Mouse (Mus musculus) cerebellum, postnatal 25 days (tissue): ENCODE measurements around the gene Rpe.
"Not testable (repeated sequence)": the region's sequence is repeated elsewhere in the genome, so short reads cannot be mapped to it uniquely, and the experiment has no call there.

Experiments used
- DNase-seq, 2 experiments: peaks; one replicate each; pipeline ENCODE4 v3.0.0; 2021; ENCODE audit warnings: mixed read lengths in 2 of 2

Gene Rpe

GRCm38 (mm10) chr1:66700693-66701575, at the start of gene Rpe:
Rpe (plus strand) TSS chr1:66700831.
- peak; percentile 92 to 97 for DNase-seq

DNA sequence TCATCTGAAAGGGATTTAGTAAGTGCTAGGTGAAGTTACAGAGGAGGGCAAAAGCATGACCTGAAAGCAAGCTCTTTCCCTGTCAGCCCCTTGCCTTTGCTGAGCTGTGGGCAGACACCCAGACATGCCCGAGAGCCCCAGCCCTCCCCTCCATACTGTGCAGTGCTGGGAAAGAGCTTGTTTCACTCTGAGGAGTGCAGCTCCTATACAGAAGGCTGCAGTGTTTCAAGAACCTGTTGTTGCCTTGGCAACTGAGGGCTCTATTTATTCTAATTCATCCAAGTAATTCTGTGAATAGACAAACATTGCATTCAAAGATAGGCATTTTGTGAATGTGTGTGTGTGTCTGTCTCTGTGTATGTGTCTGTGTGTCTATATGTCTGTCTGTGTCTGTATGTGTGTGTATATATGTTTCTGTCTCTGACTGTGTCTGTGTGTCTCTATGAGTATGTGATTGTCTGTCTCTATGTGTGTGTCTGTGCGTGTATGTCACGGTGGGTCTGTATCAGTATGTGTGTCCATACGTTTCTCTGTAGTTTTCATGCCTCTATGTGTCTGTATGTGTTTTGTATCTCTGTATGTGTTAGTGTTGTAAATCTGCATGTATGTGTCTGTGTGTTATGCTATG, 45.4 kb upstream of the Rpe start:
- DNase-seq, result no peak

GRCm38 (mm10) chr1:66655747-66656119, 44.9 kb upstream of the Rpe start:
- DNase-seq, result no peak

DNA sequence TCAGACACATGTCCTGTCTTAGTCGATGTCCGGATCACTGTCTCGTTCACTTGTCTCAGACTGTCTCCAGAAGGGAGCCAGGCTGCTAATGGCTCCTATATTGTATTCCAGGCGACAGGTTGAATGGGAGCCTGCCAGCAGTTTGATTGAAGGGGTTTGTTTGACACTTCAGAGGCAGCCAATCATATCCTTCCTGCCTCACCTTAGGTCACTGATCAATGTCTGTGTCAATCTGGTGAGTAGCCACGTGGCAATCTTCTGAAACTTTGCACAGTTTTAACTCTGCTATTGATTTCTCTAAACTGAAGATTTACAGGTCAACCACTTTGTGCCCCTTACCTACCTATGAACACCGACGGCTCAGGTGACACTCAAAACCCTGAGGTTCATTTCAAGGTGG, 29.2 kb upstream of the Rpe start:
- no peak for DNase-seq

GRCm38 (mm10) chr1:66672812-66673211, 27.8 kb upstream of the Rpe start:
- DNase-seq, result no peak

GRCm38 (mm10) chr1:66677928-66678327, 22.7 kb upstream of the Rpe start:
- no peak for DNase-seq

DNA sequence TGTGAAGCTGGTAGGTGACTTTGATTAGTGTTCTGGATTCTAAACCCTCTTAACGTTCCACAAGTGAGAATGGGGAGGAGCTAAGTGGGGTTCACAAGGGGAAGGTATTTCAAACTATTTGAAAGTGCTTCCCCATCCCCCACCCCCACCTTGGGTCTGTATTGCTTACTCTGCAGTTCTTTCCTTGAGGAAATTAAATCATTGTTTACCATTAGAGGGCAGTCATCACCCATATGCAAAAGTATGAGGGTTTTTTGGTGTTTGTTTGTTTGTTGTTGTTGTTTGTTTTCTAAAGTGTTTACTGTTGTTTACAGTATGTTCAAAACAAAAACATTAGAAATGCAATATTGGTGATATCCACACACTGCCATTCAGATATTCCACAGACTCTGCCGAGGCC, 22.0 kb upstream of the Rpe start:
- DNase-seq, result no peak

- no peak for DNase-seq
These were observed 17.7 kb upstream of the Rpe start for GRCm38 (mm10) chr1:66682974-66683373.

DNA sequence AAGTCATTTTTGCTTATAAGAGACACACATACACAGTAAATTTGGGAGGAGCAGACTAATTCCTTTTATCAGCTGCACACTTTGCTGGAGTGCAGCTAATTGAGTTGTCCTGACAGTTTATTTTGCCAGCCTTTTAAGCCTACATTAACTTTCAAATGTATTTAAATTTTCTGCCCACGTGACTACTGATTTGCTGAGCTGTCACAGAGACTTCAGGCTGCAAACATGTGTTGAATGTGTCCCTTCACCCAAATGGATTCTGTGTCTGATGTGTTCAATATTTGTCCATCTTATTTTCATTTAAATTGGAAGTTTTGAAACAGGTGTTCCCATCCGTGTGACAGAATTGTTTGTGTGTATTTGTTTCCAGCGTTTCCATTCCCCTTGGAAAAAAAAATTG, 8.9 kb upstream of the Rpe start:
- no peak for DNase-seq

DNA sequence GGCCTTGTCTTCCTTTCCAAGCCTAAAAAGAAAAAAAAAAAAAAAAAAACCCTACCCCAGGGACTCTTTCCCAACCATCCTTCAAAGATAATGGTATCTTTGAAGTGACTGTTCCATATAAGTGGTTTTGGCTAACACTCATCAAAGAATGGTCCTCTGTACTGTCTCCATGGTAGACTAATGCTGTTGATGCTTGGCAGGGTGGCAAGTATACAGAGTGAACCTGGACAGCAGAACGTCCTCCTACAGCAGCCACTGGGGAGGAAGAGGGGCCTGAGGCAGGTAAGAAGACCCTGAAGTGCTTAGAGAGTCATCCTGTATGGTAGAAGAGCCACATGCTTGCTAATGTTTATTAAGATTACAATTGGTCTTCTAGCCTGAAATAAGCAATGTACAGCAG, 8.3 kb upstream of the Rpe start:
- no peak for DNase-seq

DNA sequence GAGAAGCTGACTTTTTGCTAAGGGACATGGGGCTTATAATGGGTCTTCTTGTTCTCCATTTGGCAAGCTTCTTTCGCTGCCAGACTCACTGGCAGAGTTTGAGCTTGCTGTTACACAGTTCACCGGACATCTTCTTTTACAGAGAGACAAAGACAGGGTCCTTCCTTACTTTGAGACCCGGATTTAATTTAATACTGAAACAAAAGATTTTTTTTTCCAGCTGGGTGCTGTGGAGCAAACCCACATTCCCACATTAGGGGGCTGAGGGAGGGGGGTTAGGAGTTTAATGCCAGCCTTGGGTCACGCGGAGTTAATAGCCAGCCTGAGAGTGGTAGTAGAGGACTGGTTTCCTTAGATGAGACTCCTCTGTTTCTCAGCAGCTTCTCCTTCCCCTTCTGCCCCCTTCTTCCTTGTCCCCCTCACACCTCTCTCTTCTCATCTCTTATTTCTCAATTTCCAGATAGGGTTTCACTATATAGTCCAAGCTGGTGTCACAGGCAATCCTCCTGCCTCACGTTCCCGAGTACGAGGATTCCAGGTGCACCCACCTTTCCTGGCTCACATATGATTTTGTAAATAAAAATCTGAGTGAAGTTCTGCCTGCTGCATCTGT, 7.7 kb upstream of the Rpe start:
- DNase-seq, result no peak

DNA sequence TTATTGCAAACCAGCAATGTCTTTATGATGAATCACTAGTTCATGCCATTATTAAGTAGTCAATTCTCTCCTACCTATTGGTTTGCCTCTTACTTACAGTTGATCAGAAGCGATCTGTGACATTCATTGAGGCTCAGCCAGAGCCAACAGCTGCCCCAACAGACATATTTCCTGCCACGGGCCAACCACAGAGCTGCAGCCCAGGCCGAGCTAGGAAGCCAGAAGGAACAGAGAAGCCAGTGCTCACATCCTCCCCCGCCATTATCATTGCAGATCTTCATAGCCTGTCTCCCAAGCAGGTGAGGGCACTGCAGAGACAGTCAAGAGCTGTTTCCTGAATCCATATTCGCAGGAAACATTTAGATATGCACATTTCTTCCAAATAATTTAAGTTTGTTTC, 6.4 kb upstream of the Rpe start:
- no peak for DNase-seq

DNA sequence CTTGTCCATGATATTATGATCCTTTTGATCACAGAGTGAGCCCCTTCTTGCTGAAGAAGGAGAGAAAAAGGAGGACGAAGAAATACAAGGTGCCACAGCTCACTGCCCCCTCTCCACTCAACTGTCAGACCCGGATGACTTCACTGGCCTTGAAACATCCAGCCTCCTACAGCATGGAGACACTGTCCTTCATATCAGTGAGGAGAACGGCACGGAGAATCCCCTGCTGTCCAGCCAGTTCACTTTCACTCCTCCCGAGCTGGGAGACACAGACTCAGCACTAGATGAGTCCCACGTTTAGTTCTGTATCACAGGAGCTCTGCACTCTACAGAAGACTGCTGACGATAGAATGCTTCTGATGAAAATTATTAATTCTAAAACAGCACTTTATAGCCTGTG, 5.3 kb upstream of the Rpe start:
- DNase-seq, result no peak

DNA sequence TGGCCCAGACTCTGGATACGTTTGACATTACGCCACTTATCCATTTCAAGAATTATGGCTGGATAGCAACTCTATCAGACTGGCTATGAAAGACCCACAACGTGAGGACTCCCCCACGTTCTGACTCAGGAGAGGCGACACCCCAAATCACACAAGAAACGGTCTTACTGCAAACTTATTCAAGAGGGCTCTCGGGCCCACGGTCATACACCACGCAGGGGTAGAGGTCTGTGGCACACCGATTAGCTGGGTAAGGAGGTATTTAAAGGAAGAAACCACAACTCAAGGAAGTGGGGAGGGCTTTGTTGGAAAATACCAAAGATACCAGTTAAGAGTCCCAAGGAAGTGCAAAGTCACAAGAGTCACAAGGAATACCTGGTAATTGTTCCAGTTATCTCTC, 1.0 kb upstream of the Rpe start:
- DNase-seq, result not testable (repeated sequence)

DNA sequence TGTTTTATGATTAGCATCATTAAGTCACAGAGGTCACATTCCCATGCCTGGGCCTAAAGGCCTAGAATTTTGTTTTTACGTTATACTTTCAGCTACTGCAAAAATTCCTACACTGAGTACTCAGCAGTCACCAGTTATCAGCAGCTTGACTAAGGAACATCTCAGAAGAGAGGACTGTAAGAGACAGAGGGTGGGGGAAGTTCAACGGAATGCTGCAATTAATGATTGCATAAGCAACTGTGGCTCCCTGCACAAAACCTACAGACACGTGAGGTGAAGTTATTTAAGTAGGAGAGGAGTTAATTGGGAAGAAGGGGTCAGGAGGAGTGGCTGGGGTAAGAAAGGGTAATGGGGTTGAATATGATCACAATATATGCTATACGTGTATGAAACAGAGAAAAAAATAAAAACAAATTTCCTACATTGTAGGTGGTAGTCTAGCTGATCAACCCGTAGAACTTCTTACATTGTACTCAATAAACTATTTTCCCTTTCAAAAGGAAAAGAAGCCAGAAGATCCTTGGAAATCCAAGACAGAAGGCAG, 410 bp upstream of the Rpe start:
- DNase-seq, result no peak

DNA sequence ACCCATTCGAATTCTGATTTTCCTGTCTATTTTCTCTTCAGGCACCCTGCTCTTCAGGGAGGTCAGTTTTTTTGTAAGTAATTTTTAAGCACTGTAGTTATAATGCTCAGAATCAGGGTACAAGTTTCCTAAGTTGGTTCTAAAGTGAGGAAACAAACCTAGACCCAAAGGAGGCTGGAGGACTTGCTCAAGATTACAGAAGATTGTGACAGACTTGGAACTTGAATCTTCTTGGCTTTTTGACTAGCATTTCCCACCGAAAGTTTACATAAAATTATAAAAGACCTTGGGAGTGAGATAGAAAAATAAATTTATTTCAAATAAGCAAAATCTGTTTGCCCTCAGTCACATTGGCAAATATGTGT, 927 bp downstream of the Rpe start:
- no peak for DNase-seq

DNA sequence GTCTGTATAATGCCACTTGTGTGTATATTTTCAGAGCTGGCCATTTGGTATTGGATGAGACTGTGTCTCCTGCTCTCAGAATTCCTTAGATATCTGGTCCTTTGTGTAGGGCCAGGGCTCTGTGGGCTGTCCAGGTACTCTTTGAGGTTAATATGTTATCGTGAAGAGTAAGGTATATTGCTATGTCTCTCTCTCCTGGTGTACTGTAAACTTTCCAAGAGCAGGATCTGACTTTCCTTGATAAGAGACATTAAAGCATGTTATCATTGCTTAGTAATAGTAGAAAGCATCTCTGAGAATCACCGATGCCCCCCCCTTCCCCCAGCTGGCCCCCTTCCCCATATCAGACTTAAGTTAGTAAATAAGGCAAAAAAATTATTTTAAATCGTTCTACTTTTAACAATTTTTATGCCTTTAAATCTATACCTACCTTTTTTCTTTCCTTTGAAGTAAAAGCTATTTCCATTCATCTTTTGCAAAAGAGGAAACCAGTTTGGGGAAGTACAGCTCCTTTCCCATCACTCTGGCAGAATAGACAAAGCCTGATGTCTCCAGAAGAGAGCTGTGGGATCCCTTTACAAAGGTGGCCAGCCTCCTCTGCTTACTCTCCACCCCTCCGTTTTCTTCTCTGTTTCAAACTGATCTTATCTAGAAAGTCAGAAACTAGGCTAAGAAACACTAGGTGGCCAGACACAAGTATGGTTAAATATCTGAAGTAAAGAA, 2.2 kb downstream of the Rpe start:
- no peak for DNase-seq

DNA sequence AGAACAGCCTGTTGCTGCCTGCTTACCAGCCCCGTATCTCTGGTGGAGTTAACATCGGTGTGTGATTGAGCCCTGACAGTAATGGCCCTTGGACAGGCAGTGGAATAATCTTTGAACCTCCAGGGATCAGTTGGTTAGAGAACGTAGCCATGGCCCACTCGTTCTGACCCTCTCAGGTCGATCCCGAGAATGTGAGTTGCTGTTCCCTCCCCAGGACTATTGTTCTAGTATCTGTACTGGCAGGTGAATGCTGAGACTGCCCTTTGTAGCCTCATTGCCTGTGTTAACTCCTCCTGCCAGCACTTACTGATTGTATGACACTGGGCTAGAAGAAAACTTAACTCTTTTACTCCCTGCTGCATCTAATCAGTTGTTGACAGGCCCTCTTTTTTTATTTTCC, 3.9 kb downstream of the Rpe start:
- DNase-seq, result no peak

DNA sequence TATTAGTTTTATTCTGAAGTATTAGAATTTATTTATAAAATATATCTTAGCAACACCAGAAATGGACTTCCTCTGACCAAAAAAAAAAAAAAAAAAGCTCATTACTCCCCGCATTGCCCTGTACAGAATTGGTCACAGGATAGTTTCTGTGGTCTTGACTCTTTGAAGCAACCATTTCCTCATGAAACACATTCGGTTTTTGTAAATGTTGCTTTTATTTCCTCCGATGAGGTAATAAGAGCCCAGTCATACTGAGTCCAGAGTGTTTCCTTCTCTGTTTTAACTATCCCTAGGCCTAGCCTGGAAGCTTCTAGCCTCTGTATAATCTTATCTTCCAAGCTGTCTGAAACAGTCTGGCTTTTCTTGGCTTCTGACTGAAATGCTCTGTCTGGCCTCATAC, 12.2 kb downstream of the Rpe start:
- DNase-seq, result no peak

DNA sequence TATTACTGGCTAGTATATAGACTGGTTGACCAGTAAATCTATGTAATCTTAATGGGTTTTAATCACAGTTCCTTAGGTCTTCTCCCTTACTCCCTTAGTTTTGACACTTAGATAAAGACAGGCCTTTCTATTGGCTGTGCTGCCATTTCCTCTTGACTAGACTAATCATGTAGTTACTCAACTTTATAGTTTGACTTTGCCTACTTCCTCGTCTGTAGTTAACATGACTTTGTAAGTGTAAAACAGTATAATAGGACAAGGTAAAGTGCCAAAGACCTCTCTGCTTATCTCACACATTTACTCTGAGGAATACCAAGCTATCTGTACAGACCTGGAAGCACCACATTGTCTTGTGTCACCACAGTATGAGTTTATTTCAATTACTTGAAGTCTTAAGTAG, 29.9 kb downstream of the Rpe start:
- no peak for DNase-seq

DNA sequence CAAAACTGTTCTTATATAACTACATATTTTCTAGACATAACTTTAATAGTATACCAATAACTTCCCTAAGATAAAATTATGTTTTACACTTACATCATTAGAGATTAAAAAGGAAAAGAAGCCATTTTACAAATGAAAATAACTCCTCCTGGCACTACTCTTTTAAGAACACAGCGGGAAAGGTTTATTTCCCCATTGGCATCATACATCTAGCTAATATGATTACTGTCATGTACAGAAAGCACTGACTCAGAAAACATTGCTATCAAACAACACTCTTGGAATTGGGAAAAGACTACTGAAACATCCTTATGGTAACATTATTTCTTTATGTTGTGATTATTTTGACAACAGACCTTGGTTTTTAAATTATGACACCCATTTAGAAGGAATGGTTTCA, 68.1 kb downstream of the Rpe start:
- no peak for DNase-seq
